Mouse (Mus musculus): ENCODE measurements around the gene Tmprss12. TPM values are rescaled to one million over a fixed set of nuclear protein-coding genes. Genes with fewer than 3 reads are reported as not detected.
"Not testable (repeated sequence)": the region's sequence is repeated elsewhere in the genome, so short reads cannot be mapped to it uniquely, and the experiment has no call there.

Tmprss12 gene
- polyA plus RNA-seq, 1 experiment from 2014 or later = not detected

- H3K9me3 ChIP-seq (ENCODE audit: control insufficient read depth, low read length); H3K9ac ChIP-seq; H3K27ac ChIP-seq; ATAC-seq (ENCODE audit: low FRiP score); H3K27me3 ChIP-seq (ENCODE audit: control insufficient read depth, insufficient read depth, low read length); H3K36me3 ChIP-seq (replicated peaks; ENCODE audit: control insufficient read depth, insufficient read depth); DNase-seq (ENCODE audit: low spot score); H3K4me1 ChIP-seq (replicated peaks; ENCODE audit: control insufficient read depth, insufficient read depth, low read length); H3K4me3 ChIP-seq (replicated peaks; ENCODE audit: low read length); H3K4me2 ChIP-seq (replicated peaks): not testable (repeated sequence)
- WGBS = 24% methylated on average over 7 of the region's 7 CpGs
Observed at GRCm38 (mm10) chr15:100270609-100271008, 10.0 kb upstream of the Tmprss12 start.

- Histone ChIP-seq H3K4me2 (replicated peaks) (no peak overlapping the region), H3K36me3 (replicated peaks; ENCODE audit: control insufficient read depth, insufficient read depth) (no peaks in the 10 kb centered on the region), H3K4me1 (replicated peaks; ENCODE audit: control insufficient read depth, insufficient read depth, low read length) (no peaks in the 10 kb centered on the region), H3K9ac (no peak overlapping the region), H3K9me3 (ENCODE audit: control insufficient read depth, low read length) (no peaks in the 10 kb centered on the region), H3K27me3 (ENCODE audit: control insufficient read depth, insufficient read depth, low read length) (no peaks in the 10 kb centered on the region), H3K4me3 (replicated peaks; ENCODE audit: low read length) (no peak overlapping the region), H3K27ac (no peak overlapping the region)
- no peak for DNase-seq (ENCODE audit: low spot score)
- no peak for ATAC-seq (ENCODE audit: low FRiP score)
- WGBS = 62% methylated on average over 14 of the region's 14 CpGs
Observed at GRCm38 (mm10) chr15:100271411-100271810, 9.2 kb upstream of the Tmprss12 start.

GRCm38 (mm10) chr15:100273791-100274308, 6.8 kb upstream of the Tmprss12 start:
- H3K4me2 ChIP-seq (replicated peaks); H3K27ac ChIP-seq; ATAC-seq (ENCODE audit: low FRiP score); H3K27me3 ChIP-seq (ENCODE audit: control insufficient read depth, insufficient read depth, low read length); H3K4me1 ChIP-seq (replicated peaks; ENCODE audit: control insufficient read depth, insufficient read depth, low read length); H3K36me3 ChIP-seq (replicated peaks; ENCODE audit: control insufficient read depth, insufficient read depth); H3K9me3 ChIP-seq (ENCODE audit: control insufficient read depth, low read length); H3K9ac ChIP-seq; H3K4me3 ChIP-seq (replicated peaks; ENCODE audit: low read length); DNase-seq (ENCODE audit: low spot score): not testable (repeated sequence)
- WGBS = 91% methylated on average over 4 of the region's 4 CpGs

GRCm38 (mm10) chr15:100274790-100275559, 5.7 kb upstream of the Tmprss12 start:
- no peak overlapping the region for H3K27ac ChIP-seq
- no peaks in the 10 kb centered on the region for H3K36me3 ChIP-seq (replicated peaks; ENCODE audit: control insufficient read depth, insufficient read depth)
- no peak overlapping the region for H3K4me2 ChIP-seq (replicated peaks)
- no peaks in the 10 kb centered on the region for H3K27me3 ChIP-seq (ENCODE audit: control insufficient read depth, insufficient read depth, low read length)
- no peak overlapping the region for H3K4me3 ChIP-seq (replicated peaks; ENCODE audit: low read length)
- no peaks in the 10 kb centered on the region for H3K9me3 ChIP-seq (ENCODE audit: control insufficient read depth, low read length)
- ATAC-seq (ENCODE audit: low FRiP score) = no peak
- H3K9ac ChIP-seq = no peak overlapping the region
- 90% methylated on average over 7 of the region's 7 CpGs for WGBS
- no peak for DNase-seq (ENCODE audit: low spot score)
- no peaks in the 10 kb centered on the region for H3K4me1 ChIP-seq (replicated peaks; ENCODE audit: control insufficient read depth, insufficient read depth, low read length)

GRCm38 (mm10) chr15:100276403-100276802, 4.2 kb upstream of the Tmprss12 start:
- no peak overlapping the region for H3K9ac ChIP-seq
- no peaks in the 10 kb centered on the region for H3K4me1 ChIP-seq (replicated peaks; ENCODE audit: control insufficient read depth, insufficient read depth, low read length)
- H3K4me3 ChIP-seq (replicated peaks; ENCODE audit: low read length) = no peak overlapping the region
- H3K9me3 ChIP-seq (ENCODE audit: control insufficient read depth, low read length) = no peaks in the 10 kb centered on the region
- no peaks in the 10 kb centered on the region for H3K36me3 ChIP-seq (replicated peaks; ENCODE audit: control insufficient read depth, insufficient read depth)
- no peaks in the 10 kb centered on the region for H3K27me3 ChIP-seq (ENCODE audit: control insufficient read depth, insufficient read depth, low read length)
- no peak overlapping the region for H3K27ac ChIP-seq
- no peak overlapping the region for H3K4me2 ChIP-seq (replicated peaks)
- DNase-seq (ENCODE audit: low spot score) (no peak), ATAC-seq (ENCODE audit: low FRiP score) (no peak)
- WGBS = 94% methylated on average over 4 of the region's 4 CpGs

GRCm38 (mm10) chr15:100277586-100277985, 3.1 kb upstream of the Tmprss12 start:
- no peak overlapping the region for H3K4me3 ChIP-seq (replicated peaks; ENCODE audit: low read length)
- no peak overlapping the region for H3K9ac ChIP-seq
- ATAC-seq (ENCODE audit: low FRiP score) = no peak
- no peak overlapping the region for H3K4me2 ChIP-seq (replicated peaks)
- 87% methylated on average over 3 of the region's 3 CpGs for WGBS
- H3K9me3 ChIP-seq (ENCODE audit: control insufficient read depth, low read length) = no peaks in the 10 kb centered on the region
- no peak for DNase-seq (ENCODE audit: low spot score)
- no peak overlapping the region for H3K27ac ChIP-seq
- no peaks in the 10 kb centered on the region for H3K4me1 ChIP-seq (replicated peaks; ENCODE audit: control insufficient read depth, insufficient read depth, low read length)
- no peaks in the 10 kb centered on the region for H3K36me3 ChIP-seq (replicated peaks; ENCODE audit: control insufficient read depth, insufficient read depth)
- H3K27me3 ChIP-seq (ENCODE audit: control insufficient read depth, insufficient read depth, low read length) = no peaks in the 10 kb centered on the region

- no peak for DNase-seq (ENCODE audit: low spot score)
- H3K9ac ChIP-seq = no peak overlapping the region
- no peaks in the 10 kb centered on the region for H3K27me3 ChIP-seq (ENCODE audit: control insufficient read depth, insufficient read depth, low read length)
- ATAC-seq (ENCODE audit: low FRiP score) = no peak
- H3K4me3 ChIP-seq (replicated peaks; ENCODE audit: low read length) = no peak overlapping the region
- no peaks in the 10 kb centered on the region for H3K36me3 ChIP-seq (replicated peaks; ENCODE audit: control insufficient read depth, insufficient read depth)
- 94% methylated on average over 6 of the region's 6 CpGs for WGBS
- H3K27ac ChIP-seq = no peak overlapping the region
- no peaks in the 10 kb centered on the region for H3K4me1 ChIP-seq (replicated peaks; ENCODE audit: control insufficient read depth, insufficient read depth, low read length)
- no peak overlapping the region for H3K4me2 ChIP-seq (replicated peaks)
- no peaks in the 10 kb centered on the region for H3K9me3 ChIP-seq (ENCODE audit: control insufficient read depth, low read length)
Observed at GRCm38 (mm10) chr15:100288980-100289379, 8.3 kb downstream of the Tmprss12 start.

- WGBS = 63% methylated on average over 5 of the region's 5 CpGs
- Histone ChIP-seq H3K4me2 (replicated peaks) (no peak overlapping the region), H3K4me1 (replicated peaks; ENCODE audit: control insufficient read depth, insufficient read depth, low read length) (no peaks in the 10 kb centered on the region), H3K27me3 (ENCODE audit: control insufficient read depth, insufficient read depth, low read length) (no peaks in the 10 kb centered on the region), H3K9ac (no peak overlapping the region), H3K4me3 (replicated peaks; ENCODE audit: low read length) (no peak overlapping the region), H3K36me3 (replicated peaks; ENCODE audit: control insufficient read depth, insufficient read depth) (no peaks in the 10 kb centered on the region), H3K9me3 (ENCODE audit: control insufficient read depth, low read length) (no peaks in the 10 kb centered on the region), H3K27ac (no peak overlapping the region)
- ATAC-seq (ENCODE audit: low FRiP score) (no peak), DNase-seq (ENCODE audit: low spot score) (no peak)
Observed at GRCm38 (mm10) chr15:100290858-100291257, 10.2 kb downstream of the Tmprss12 start.

GRCm38 (mm10) chr15:100292326-100292725, 11.7 kb downstream of the Tmprss12 start:
- H3K9me3 ChIP-seq (ENCODE audit: control insufficient read depth, low read length) = no peaks in the 10 kb centered on the region
- no peak overlapping the region for H3K9ac ChIP-seq
- no peaks in the 10 kb centered on the region for H3K27me3 ChIP-seq (ENCODE audit: control insufficient read depth, insufficient read depth, low read length)
- H3K36me3 ChIP-seq (replicated peaks; ENCODE audit: control insufficient read depth, insufficient read depth) = no peaks in the 10 kb centered on the region
- no peak overlapping the region for H3K4me3 ChIP-seq (replicated peaks; ENCODE audit: low read length)
- no peak for DNase-seq (ENCODE audit: low spot score)
- H3K4me2 ChIP-seq (replicated peaks) = no peak overlapping the region
- ATAC-seq (ENCODE audit: low FRiP score) = no peak
- H3K4me1 ChIP-seq (replicated peaks; ENCODE audit: control insufficient read depth, insufficient read depth, low read length) = no peaks in the 10 kb centered on the region
- WGBS = 60% methylated on average over 7 of the region's 7 CpGs
- H3K27ac ChIP-seq = no peak overlapping the region
